Mouse (Mus musculus) left cerebral cortex, adult 18-20 months (tissue): ENCODE measurements at regions not wholly inside any gene's neighbourhood (a gene's known extent, or its start where the extent isn't known, plus 50 kb on each side); places are given as distances from the start of the nearest gene placed in this dataset.
A peak's percentile ranks its signal among the peaks of the same experiment; 100 is the strongest.

Experiments
- DNase-seq, 2 experiments: peaks; one replicate each; pipeline ENCODE4 v3.0.0; 2021 to 2022; ENCODE audit warnings: low spot score in 2 of 2, mixed read lengths in 1 of 2

DNA sequence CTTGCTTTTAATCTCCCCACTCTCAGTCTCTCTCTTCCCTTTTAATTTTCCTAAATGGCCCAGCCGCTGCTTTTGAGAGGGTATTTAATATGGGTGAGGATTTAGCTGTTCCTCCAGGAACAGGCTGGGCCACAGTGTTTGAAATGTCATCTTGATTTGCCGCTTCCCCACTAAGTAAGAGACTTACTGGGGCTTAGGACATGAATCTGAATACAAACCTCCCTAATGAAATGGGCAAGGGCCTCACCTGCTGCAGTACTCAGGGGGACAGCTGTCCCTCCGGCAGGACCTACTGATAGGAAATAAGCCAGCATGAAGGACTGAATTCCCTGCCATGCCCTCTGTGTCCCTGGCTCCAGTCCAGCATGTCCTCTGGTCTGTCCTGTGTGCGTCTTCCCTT lies 50.6 kb upstream of the Prr23a1 start:
- no peak for DNase-seq

DNA sequence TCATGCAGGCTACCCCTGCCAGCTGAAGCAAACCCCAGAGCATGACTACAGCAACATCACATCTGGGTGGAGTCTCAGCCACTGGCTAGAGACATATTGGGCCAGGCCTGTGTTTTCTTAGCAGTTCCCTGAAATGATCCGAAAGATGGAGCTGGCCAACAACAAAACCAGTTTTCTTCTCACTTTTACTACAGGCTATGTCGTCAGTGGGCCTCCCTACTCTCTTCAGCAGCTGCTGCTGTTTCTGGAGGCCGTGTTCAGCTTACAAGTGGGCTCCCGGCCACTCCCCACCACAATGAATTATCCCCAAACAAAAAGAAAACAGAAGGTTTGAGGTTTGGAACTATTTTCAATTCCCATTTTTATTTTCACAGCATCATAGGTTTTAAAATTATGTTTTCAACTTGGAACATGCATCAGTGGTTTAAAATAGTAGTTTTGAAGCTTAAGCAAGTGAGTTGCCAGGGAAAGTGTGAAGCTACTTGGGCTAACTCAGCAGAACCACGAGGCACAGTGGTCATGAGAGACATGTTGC lies 68.6 kb upstream of the Prr23a1 start:
- DNase-seq: peak in 1 of 2 experiments; percentile 6

DNA sequence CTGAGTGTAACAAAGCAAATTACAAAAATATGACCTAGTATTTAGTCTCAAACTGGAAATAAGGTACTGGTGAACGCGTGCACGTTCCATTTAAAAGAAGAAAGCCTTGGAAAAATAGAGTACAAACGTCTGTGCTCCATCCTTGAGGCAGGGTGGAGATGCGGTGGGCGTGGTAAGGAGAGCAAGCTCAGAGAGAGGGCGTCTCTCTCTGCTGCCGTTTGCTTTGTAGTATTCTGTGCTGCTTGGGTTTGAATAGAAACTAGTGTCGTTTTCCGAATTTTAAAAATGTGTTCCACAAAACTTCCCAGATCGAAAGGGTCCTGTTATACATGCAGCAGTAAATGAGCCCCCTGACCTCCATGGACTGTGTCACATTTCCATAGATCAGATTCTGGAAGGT lies 69.1 kb upstream of the Prr23a1 start:
- no peak for DNase-seq

DNA sequence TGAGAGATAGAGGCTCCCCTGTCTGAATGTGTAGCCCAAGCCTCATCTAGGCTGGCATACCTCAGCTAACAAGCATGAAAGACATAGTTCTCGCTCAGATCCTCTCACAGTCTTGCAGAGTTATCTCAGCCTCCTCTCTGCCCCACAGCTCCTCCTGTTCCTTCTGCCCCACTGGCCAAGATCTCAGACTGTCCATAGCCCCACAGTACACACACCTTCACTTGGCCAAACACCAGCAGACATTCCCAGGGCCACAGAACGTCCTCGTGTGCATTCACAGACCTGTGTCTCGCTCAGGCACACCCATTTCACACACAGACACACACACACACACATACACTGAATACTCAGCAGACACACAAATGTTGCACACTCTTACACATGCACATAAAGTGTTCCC lies 87.5 kb upstream of the Prr23a1 start:
- no peak for DNase-seq

DNA sequence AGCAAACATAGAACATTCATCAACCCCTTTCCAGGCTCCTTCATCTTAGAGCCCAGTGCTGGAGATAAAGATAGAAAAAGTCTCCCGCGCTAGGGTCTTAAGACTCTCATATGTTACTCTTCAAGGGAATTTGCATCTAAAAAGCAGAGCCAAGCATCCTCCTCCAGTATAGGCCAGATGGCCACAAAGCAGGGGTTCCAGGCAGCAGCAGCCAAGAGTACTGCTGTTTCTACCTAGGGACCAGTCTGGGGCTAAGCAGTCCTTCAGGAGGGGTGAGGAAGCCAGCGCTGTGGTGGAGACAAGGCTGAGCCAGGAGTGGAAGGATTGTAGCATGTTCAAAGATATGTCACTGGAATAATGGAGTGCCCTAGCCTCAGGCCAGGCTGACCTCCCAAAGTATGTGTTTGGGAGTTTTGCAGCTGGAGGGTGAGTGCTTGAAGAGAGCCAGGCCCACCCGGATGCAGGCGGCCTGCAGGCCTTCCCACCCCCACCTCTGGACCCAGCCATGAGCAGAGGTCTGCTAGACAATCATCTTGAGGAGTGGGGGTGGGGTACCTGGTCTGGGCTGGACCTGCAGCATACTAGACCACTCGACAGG lies 88.8 kb upstream of the Prr23a1 start:
- DNase-seq: no peak

DNA sequence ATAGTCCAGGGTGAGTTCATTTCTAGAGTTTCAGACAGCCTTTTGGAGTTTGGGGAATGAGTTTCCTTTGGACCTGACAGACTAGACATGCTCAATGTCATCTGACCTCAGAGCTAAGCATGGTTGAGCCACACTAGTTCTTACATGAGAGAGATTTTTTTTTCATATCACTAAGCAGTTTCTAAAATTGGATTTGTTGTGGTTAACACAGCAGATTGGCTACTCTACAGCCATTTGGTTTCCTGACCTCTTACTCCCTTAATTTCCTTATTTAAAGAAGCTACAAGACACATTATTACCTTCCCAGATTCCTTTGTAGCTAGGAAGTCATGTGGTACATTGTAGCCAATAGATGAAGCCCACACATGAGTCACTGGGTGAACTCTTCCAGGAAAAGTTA lies 98.5 kb upstream of the Prr23a1 start:
- DNase-seq: no peak

DNA sequence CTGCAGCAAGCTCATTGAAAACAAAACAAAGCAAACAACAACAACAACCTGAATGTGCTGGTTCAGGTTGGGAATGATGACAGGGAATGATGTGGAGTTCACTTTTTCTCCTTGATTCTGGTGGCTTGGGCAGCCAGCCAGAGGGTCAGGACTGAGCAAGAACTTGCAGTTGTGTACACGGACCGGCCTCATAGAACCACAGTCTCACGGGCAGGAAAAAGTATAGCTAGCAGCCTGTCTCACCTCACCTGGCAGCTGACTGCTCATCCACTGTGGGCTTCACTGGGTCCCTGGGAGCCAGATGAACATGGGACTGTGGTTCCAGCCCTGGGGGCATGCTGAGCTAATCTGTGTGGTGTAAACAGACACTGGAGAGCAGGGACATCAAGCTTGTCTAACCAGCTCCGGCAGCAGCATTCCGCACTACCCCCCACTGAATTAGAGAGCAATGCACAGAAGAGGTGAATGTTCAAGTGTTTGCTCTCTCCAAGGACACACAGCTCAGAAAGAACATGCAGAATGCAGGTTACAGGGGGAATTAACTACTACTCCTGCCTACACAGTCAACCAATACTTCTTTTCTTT lies 114.9 kb upstream of the Prr23a1 start:
- DNase-seq: no peak

DNA sequence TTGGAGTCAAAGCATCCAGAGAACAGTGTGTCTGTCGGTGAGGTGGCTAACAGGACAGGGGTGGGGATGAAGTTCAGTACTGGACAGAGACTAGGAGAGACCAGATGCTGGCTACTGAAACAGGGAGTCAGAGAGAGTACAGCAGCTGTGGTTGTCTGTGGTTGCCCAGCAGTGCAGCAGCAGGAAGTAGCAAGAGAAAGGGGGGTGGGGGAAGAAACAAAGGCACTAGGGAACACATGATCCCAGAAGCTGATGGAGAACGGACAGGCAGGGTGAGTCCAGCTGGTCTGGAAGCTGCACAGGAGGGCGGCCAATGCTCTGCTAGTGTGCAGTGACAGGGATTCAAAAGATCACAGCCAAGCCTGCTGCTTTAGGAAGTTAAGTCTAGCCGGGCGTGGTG lies 115.7 kb upstream of the Prr23a1 start:
- no peak for DNase-seq

DNA sequence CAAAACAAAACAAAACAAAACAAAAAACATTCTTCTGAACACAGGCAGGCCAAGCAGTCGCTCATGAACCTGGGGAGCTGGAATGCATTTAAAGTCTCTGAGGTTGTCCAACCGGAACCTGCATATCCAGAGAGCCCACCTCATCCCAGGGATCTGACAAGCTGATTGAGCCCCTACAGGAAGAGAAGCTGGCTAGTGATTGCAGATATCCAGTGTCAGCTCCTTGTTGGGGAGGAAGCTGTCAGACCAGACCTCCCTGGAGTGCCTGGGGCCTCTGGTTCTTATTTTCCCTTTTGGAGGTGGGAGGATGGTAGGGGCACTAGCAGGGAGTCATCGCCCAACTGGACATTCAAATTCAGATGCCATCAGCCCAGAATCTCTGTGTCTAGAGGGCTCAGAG lies 119.4 kb upstream of the Prr23a1 start:
- DNase-seq: no peak

DNA sequence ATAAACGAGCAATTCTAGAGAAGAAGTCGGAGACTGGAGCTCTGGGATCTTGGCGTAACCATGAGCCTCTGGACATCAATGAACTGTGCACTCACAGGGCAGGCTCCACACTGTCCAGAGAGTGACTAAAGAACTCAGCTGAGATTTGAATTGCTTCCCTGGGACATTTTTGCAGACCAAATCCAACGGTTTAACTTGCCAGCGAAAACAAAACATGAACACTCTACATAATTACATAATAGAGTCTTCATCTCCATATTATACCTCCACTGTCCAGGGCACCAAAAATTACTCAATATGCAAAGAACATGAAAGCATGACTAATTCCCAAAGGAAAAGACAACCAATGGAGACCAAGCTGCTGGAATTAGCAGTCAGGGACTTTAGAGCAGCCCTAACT lies 119.9 kb upstream of the Mrps22 start:
- DNase-seq: no peak

DNA sequence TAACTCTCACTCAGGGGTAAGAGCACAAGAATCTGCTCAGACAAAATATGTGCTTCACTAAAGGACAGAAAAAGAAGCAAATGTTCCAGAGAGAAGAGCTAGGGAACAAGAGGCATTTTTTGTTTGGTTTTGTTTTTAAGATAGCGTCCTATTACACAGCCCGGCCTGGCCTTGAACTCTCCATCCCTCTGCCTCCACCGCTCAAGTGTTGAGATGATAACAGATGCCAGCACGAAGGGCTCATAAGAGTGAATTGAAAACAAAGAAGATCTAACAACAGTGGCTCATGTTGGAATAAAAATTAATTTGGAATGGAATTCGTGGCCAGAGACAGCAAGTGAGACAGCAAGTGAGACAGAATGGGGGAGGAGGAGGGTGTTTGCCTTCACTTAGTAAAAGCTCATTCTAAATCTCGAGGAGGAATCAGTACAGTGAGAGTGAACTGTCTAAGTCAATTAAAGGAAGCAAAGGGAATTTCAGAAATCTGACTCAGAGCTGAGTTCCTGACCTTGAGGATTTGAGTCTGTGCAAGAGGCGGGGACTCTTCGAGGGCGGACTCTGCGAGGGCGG lies 116.3 kb upstream of the Mrps22 start:
- no peak for DNase-seq

DNA sequence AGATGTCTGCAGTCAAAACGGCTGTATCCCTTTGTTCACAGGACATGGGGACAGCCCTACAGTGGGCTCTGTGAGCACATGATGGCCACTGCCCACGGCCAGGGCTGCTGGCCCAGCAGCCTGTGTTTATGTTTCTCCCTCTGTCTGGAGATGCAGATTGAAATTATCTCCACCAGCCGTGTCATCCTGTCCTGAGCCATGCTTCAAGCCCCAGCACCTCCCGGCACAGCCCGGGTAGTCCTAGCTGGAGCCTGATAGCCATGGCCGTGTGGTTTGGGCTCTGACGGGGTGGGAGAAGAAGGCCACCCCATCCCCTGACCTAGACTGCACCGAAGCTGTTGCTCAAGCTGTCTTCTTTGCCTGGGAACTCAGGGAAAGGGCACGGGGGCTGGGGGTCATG lies 113.2 kb upstream of the Mrps22 start:
- no peak for DNase-seq

DNA sequence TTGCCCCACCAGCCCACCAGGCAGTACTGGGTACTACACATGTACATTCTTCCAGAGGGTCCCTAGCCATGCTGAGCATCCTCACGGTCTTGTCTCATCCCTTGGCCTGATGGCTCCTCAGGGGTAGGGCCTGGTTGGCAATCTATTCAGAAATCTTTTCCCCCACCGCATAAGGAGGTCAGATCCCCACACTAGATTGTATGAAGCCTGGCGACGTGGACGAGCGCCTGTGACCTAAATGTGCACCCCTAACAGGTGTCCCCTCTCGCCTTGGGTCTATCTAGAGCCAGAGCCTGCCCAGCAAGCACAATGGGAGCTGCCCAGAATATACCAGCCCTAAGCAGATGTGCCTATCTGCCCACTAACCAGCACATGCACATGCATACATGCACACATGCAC lies 111.4 kb upstream of the Mrps22 start:
- DNase-seq: no peak

DNA sequence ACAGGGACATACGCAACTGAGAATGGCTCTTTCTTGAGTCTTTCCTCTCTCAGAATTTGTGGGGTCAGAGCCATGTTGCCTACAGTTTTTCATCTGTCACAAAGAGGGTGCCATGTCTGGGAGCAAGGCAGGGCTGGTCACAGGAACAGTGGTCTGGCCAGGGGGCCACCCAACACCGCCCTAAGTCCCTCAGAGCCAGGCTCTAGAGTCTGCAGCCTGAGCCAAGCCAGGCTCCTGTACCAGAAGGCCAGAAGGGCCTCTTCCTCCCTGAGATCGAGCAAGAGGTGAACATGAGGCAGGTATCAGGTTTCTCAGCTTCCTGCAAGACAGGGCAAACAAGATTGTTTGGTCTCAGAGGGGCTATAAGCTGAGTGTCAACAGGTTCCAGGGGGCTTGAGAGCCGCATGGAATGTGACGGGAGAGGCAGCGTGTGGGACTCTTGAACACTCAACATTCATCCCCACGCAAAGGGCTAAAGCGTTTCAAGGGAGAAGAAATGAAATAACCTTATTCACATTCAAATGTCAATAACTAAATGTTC lies 110.6 kb upstream of the Mrps22 start:
- DNase-seq: no peak

DNA sequence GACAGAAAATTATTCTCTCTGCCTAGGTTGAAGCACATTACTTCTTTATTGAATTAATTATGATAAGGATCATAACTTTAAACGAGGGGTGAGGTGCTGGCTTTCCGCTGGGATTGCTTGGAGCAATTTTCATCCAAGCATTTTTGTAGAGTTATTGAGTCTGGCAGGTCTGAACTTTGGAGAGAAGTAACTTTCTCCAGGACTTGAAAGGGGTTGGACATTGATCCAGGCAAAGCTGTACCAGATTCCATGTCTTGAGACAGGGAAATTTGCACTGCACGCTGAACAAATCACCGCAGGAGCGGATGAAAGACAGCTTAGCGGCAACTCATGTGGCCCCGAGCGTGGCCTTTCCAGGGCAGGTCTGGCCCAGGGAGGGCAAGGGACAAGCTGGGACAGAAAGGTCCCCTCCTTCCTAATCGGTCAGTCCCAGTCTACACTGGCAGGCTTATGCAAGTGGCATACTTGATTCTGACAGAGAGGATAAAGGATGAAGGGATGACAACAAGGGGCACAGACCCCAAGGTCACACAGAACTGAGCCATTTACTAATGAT lies 108.8 kb upstream of the Mrps22 start:
- no peak for DNase-seq

DNA sequence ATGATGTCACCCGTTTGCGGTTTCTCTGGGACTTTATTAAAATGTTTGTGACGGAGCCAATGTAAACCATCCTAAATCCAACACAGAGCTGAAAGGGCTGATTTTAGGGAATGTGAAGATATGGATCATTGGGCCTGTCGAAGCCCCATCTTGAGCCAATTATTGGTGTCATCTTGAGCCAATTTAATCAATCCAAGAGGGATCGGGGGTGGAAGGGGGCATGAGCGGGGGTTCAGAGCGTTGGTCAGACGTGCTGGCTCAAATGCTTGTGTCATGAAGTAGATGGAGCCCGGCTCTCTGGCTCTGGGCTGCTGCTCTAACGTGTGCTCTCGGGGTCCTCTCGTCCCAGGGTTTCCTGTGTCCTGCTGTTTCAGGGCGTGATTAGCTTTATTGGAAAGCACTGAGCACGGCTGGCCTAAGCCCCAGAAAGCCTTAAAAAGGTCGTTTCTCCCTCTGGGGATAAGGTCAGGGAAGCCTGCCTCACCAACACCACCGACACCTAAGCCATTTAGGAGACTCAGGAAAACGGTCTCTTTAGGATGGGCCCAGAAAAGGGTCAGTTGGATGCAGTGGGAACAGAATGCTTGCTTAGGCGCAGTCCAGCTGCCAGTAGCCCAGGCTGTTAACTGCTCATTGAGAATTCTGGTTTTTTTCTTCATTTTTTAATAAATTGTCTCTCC lies 106.7 kb upstream of the Mrps22 start:
- DNase-seq: no peak

DNA sequence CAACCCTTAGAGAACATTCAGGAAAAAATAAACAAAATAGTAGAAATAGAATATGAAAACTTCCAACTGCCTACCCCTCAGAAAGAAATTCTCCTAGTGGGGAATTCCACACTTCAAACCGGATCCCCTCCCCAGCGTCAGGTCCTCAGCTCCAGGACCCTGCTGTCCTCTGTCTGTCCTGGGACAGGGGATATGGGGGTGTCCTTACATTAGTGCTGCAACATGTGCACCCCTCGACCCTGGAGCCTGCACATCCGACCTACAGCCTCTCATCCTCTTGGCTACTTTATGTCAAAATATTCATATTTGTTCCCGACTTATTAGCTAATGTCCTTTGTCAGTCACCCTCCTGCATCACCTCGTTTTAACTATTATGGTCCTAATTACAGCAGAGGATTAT lies 106.0 kb upstream of the Mrps22 start:
- no peak for DNase-seq

DNA sequence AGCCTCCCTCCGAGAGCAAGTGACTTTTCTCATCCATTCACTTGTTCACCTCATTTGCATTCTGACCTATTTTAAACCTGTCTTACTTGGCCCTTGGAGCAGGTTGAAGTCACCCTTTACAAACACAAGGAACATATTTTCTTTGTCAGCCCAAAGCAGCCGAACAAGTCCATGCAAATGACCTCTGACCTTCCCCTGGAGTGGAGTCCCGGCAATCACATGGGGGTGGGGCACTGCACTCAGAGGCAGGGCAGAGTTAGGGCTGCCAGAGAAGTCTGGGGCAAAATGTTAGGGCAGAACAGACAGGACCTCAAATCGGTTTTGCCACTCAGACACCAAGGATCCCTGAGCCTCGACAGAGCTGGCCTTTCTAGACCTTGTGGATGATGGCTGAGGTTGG lies 102.7 kb upstream of the Mrps22 start:
- no peak for DNase-seq

DNA sequence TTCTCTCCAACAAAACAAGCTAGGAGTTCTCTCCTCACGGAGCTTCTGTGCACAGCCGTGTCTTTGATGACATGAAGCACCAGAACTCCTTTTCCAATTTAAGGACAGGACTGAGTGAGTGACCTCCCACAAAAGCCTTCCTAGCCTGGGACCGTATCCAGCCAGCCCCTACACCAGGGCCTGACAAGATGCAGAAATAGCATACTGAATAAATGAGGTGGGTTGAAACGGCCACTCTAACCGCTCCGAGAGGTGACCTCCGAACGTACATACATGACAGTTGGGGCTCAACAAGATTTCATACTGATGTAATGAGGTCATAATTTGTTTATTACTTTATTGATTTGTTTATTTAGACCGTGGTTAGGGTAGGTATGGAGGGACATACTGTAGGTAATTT lies 101.9 kb upstream of the Mrps22 start:
- no peak for DNase-seq

DNA sequence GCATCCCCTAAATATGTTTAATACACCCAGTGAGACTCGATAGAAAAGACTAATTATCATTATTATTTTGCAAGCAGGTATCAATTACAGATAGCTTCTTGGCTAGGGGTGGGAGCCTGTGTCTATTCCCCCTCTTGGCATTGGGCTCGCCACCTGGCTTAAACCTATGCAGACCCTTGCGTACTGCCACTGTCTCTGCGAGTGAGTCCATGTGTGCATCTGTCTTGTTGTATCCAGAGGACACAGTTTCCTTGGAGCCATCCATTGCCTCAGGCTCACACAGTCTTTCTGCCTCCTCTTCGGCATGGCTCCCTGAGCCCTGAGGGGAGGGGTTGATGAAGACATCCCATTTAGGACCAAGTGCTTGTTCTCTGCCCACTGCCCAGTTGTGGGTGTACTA lies 99.1 kb upstream of the Mrps22 start:
- no peak for DNase-seq

DNA sequence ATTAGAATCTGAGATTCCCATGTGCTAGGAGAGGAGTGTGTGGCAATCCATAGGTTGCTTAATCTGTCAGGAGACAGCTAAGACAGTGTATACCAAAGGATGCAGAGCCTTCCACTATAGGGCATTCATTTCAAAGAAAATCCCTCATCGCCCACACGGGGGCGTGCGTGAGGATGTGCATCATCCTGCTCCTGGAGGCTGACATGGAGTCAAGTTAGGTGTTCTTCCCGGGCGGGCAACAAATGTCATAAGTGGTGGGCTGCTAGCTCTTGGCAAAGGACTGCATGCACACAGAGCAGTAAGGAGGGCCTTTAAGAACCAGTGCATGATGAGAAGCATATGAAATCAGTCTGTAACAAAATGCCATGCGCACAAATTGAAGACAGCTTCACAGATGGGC lies 95.7 kb upstream of the Mrps22 start:
- DNase-seq: no peak

DNA sequence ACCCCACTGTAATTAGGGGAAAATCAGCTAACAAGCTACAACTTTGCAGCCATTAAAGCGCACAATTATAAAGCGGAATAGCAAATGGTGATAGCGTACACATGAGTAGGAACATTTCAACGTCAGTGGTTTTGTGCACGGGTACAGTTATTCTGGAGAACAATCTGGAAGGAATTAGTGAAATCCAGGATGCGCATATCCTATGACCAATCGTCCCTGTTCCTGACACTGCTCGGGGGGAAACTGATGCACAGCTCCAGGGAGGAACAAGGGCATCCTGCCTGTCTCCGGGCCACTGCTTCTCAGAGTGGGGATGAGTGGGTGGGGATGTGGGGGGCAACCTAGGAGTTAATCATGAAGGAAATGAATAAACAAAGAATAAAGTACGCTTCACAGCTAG lies 93.6 kb upstream of the Mrps22 start:
- no peak for DNase-seq
